Mouse (Mus musculus) limb, embryonic 14.5 days (tissue): Measurements from ENCODE around the gene Atf6b. TPM values are rescaled to one million over a fixed set of nuclear protein-coding genes. Genes with fewer than 3 reads are reported as not detected.
A peak's percentile ranks its signal among the peaks of the same experiment; 100 is the strongest.

ENCODE experiments used
- ATAC-seq: fragments of 200-750 bp; cut with Nextera tagmentation; 2 replicates; pipeline ENCODE4 v1.8.0; 2017; ENCODE audit warnings: low read depth, moderate number of reproducible peaks, moderate TSS enrichment; ENCODE audit not compliant: low FRiP score
- DNase-seq: peaks from one replicate; pipeline ENCODE4 v3.0.0-alpha.2; 2015; ENCODE audit warnings: low spot score
- H3K27ac ChIP-seq: fragments of 300-500 bp; sonication (generic); replicated peaks from 2 replicates; pipeline ENCODE4 v1.5.1; 2014; ENCODE audit warnings: low read depth, mild to moderate bottlenecking, low read length, moderate library complexity, mixed read lengths
- H3K27me3 ChIP-seq: fragments of 300-500 bp; sonication (generic); 2 replicates; pipeline ENCODE4 v1.6.1; 2014; ENCODE audit warnings: low read length, mixed read lengths; ENCODE audit not compliant: control insufficient read depth, insufficient read depth
- H3K36me3 ChIP-seq: fragments of 300-500 bp; sonication (generic); 2 replicates; pipeline ENCODE4 v1.6.1; 2014; ENCODE audit warnings: mild to moderate bottlenecking, low read length, moderate library complexity, mixed read lengths; ENCODE audit not compliant: control insufficient read depth, insufficient read depth
- H3K4me1 ChIP-seq: fragments of 300-500 bp; sonication (generic); 2 replicates; pipeline ENCODE4 v1.6.1; 2014; ENCODE audit warnings: antibody characterized with exemption, low read length, mixed read lengths; ENCODE audit not compliant: control insufficient read depth, insufficient read depth
- H3K4me2 ChIP-seq: fragments of 300-500 bp; sonication (generic); replicated peaks from 2 replicates; pipeline ENCODE4 v1.6.1; 2014; ENCODE audit warnings: low read depth, mild to moderate bottlenecking, low read length, moderate library complexity; ENCODE audit not compliant: severe bottlenecking
- H3K4me3 ChIP-seq: fragments of 300-500 bp; sonication (generic); replicated peaks from 2 replicates; pipeline ENCODE4 v1.5.1; 2014; ENCODE audit warnings: low read length
- H3K9ac ChIP-seq: fragments of 300-500 bp; sonication (generic); 2 replicates; pipeline ENCODE4 v1.6.1; 2014; ENCODE audit warnings: mild to moderate bottlenecking, low read depth, low read length, moderate library complexity; ENCODE audit not compliant: severe bottlenecking
- H3K9me3 ChIP-seq: fragments of 300-500 bp; sonication (generic); 2 replicates; pipeline ENCODE4 v1.6.1; 2016; ENCODE audit warnings: low read length; ENCODE audit not compliant: control insufficient read depth
- POLR2A ChIP-seq: fragments of 200-500 bp; IDR thresholded peaks from 2 replicates; pipeline ENCODE4 v1.8.0; 2012; ENCODE audit warnings: inconsistent platforms, mild to moderate bottlenecking, moderate library complexity, borderline replicate concordance; ENCODE audit not compliant: insufficient read depth, insufficient read length; ENCODE audit errors: extremely low read depth
- WGBS: fragments of 180-500 bp; shearing (Covaris S2); extraction: QIAGEN DNeasy Blood & Tissue Kit; methylation state at CpG from one replicate; pipeline ENCODE4 v1.1.7; 2014; 5-methylcytosine and 5-hydroxymethylcytosine counted together
- polyA plus RNA-seq, 2 experiments: library from polyadenylated mRNA; depleted of rRNA in 1 of 2; stranded (reverse) in 1 of 2; unstranded in 1 of 2; fragments of >200 nt; fragmentation: Nextera tagmentation in 1 of 2; extraction: Ambion mirVana in 1 of 2; gene quantifications; 2 replicates each; pipeline versions ENCODE4 v1.2.1 to v1.2.3; 2012 to 2014

The Atf6b gene
- polyA plus RNA-seq, 2 experiments, result 68.3 to 104 TPM

DNA sequence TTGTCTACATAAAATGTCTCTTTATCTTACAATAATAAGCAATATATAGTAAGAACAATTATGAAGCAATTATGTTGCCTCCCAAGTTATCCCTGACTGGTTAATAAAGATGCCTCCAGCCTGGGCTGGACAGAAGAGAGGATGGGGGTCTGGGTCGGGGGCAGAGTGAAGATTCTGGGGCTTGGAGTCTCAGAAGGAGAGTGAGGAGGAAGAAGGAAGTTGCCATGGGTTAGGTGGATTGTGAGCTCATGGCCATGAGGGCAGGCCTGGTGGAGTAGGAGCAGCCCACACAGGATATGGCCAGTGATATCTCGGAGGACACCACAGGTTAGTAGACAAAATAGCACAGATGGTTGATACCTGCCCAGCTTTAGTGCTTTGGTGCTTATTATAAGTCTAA, 11.2 kb downstream of the Atf6b start:
- Histone ChIP-seq H3K4me3 (no peak overlapping the region), H3K36me3 (peaks cover 6% of the 10 kb centered on the region; the same call in 1 of the 2 replicates), H3K9me3 (no peaks in the 10 kb centered on the region), H3K4me1 (peaks cover 7% of the 10 kb centered on the region), H3K27me3 (peaks cover 27% of the 10 kb centered on the region), H3K4me2 (no peak overlapping the region), H3K27ac (no peak overlapping the region), H3K9ac (no peak overlapping the region)
- TF ChIP-seq POLR2A, result no peak
- DNase-seq (no peak), ATAC-seq (no peak)
- 79% methylated on average over 2 of the region's 2 CpGs for WGBS

DNA sequence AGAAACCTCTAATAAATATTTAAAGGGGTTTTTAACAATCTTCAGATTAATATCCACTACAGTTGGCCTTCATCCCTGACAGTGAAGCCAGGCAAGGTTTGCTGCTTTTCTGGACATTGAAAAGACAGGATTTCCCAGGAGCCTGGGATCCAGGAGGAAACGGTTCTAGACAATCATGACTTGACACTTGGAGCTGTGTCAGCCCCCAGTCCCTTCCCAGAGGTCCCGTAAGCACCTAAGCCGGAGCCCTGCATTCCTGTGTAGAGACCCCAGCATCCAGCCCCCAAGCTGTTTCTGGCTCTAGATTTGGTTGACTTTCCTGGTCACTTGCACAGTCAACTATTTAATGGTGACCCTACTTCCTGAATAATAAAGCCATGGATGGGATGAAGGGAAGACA, 11.6 kb downstream of the Atf6b start:
- 63% methylated on average over 3 of the region's 3 CpGs for WGBS
- no peak for TF ChIP-seq POLR2A
- Histone ChIP-seq H3K9me3 (no peaks in the 10 kb centered on the region), H3K4me1 (peaks cover 7% of the 10 kb centered on the region), H3K36me3 (peaks cover 1% of the 10 kb centered on the region; the same call in 1 of the 2 replicates), H3K27ac (no peak overlapping the region), H3K4me3 (no peak overlapping the region), H3K9ac (no peak overlapping the region), H3K4me2 (no peak overlapping the region), H3K27me3 (peaks cover 27% of the 10 kb centered on the region)
- ATAC-seq, result no peak
- DNase-seq, result no peak

DNA sequence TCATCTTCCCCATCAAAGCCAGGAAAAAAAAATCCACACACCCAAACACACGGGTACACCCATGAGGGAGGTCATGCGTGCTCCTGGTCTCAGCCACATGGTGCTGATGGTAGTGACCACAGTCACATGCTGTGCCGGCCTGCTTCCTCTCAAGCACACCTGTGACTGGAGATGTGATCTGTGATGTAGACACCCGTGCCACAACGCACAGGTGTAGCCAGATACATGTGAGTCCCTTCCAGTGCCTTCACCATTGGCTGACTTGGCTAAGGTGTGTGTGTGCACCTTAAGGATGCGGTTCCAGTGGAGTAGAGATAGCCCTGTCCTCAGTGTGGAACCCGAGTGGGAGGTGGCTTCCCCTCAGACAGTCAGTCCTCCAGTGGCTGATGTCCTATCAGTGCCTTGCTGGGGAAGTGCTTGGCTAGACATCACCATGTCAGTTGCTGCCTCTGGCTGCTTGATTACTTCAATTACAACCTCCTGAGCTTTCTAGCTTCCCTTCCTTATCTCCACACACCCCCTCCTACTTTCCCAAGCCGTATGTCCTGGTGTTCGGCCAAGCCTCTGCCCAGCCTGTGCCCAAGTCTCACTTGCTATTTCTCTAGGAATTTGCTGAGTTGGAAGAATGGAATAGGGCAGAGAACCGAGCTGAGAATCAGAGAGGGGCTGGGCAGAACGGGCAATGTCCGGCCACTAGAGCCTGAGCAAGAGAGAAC, 12.4 kb downstream of the Atf6b start:
- ATAC-seq, result no peak
- no peak overlapping the region for H3K4me2 ChIP-seq
- H3K4me1 ChIP-seq, result peaks cover 7% of the 10 kb centered on the region
- peaks cover 27% of the 10 kb centered on the region for H3K27me3 ChIP-seq
- no peaks in the 10 kb centered on the region for H3K9me3 ChIP-seq
- DNase-seq, result no peak
- H3K9ac ChIP-seq, result no peak overlapping the region
- 59% methylated on average over 12 of the region's 12 CpGs for WGBS
- TF ChIP-seq POLR2A, result no peak
- H3K36me3 ChIP-seq, result no peaks in the 10 kb centered on the region; the same call in 1 of the 2 replicates
- H3K27ac ChIP-seq, result no peak overlapping the region
- H3K4me3 ChIP-seq, result no peak overlapping the region

DNA sequence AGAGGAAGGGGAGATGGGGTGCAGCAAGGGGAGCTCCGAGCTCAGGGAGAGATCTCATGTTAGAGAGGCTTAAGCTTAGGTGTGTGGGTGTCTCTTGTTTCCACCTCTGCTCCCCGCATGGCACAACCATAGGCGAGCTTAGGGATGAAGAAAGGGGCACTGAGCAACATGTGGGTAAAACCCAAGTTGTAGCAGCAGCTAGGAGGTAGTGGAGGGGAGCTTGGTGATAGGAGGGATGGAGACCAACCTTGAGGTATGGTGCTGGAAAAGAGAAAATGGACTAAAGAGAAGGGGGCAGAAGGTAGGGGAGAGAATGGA, 12.9 kb downstream of the Atf6b start:
- ATAC-seq, result no peak
- no peak for TF ChIP-seq POLR2A
- H3K9me3 ChIP-seq, result no peaks in the 10 kb centered on the region
- no peak overlapping the region for H3K9ac ChIP-seq
- peaks cover 7% of the 10 kb centered on the region for H3K4me1 ChIP-seq
- 65% methylated on average over 3 of the region's 3 CpGs for WGBS
- H3K27ac ChIP-seq, result no peak overlapping the region
- H3K4me3 ChIP-seq, result no peak overlapping the region
- H3K4me2 ChIP-seq, result no peak overlapping the region
- no peaks in the 10 kb centered on the region; the same call in 1 of the 2 replicates for H3K36me3 ChIP-seq
- DNase-seq, result no peak
- peaks cover 27% of the 10 kb centered on the region for H3K27me3 ChIP-seq

DNA sequence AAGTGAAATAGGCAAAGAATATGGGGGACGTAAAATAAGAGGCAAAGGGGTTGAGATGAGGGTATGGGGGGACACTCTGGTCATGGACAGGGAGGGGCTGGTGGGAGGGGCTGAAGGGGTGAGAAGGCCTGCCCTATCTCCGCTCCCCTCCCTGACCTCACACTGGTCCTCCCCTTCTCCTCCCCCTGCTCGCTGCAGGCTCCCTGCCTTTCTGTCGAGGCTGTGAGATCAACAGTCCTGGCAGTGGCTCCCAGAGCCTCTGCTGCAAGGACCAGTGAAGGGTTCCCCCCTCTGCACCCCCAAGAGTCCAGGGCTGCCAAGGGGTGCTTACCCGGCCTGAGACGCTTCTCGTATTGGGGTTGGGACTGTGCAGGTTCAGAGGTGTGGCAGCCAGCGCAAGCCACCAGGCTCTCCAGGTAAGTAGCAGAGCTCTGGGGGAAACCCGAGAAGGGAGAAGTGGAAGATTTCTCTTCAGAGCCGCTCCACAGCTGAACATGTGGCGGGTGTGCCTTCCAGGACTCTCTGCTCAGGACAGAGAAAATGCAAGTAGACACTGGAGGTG, 13.4 kb downstream of the Atf6b start:
- WGBS, result 28% methylated on average over 10 of the region's 11 CpGs
- H3K27ac ChIP-seq, result no peak overlapping the region
- DNase-seq (no peak), ATAC-seq (no peak)
- no peak for TF ChIP-seq POLR2A
- H3K36me3 ChIP-seq, result no peaks in the 10 kb centered on the region; the same call in 1 of the 2 replicates
- no peak overlapping the region for H3K4me3 ChIP-seq
- no peak overlapping the region for H3K9ac ChIP-seq
- H3K4me2 ChIP-seq, result no peak overlapping the region
- peaks cover 7% of the 10 kb centered on the region for H3K4me1 ChIP-seq
- no peaks in the 10 kb centered on the region for H3K9me3 ChIP-seq
- H3K27me3 ChIP-seq, result peaks cover 27% of the 10 kb centered on the region

DNA sequence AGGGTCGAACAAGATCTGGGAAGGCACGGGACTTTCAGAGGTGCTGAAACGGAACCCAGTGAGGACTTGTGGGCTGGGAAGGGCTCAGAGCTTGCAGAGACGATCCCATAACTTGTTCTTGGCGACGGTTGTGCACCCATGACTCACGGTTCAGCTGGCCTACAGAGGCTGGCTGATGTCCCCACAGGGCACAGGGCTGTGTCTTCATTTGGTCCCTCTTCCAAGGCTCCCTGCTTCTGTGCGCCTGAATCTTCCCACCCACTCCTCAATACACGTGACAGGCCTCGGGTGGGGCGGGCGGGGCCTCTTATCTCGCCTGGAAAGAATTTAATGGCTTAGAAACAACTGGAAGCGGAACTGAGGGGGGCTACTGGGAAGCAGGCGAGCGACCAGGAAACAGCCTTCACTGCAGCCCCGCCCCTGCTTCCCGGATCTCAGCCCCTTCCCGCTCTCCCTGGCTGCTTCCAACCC, 14.2 kb downstream of the Atf6b start:
- peak overlapping the region; percentile 5; the same call in 1 of the 2 replicates for H3K4me3 ChIP-seq
- peak overlapping the region; percentile 35; the same call in 1 of the 2 replicates for H3K4me2 ChIP-seq
- ATAC-seq (no peak), DNase-seq (peak; percentile 11)
- H3K27ac ChIP-seq, result no peak overlapping the region
- 5% methylated on average over 18 of the region's 19 CpGs for WGBS
- H3K27me3 ChIP-seq, result peaks cover 27% of the 10 kb centered on the region
- no peaks in the 10 kb centered on the region for H3K9me3 ChIP-seq
- no peak for TF ChIP-seq POLR2A
- no peak overlapping the region for H3K9ac ChIP-seq
- no peaks in the 10 kb centered on the region for H3K36me3 ChIP-seq
- H3K4me1 ChIP-seq, result peaks cover 7% of the 10 kb centered on the region
